Mouse (Mus musculus): Measurements from ENCODE around the gene Gm44511. TPM values are rescaled to one million over a fixed set of nuclear protein-coding genes. Genes with fewer than 3 reads are reported as not detected.
"Not testable (repeated sequence)": the region's sequence is repeated elsewhere in the genome, so short reads cannot be mapped to it uniquely, and the experiment has no call there.

Gm44511 gene
- polyA plus RNA-seq, 1 experiment, result not detected

DNA sequence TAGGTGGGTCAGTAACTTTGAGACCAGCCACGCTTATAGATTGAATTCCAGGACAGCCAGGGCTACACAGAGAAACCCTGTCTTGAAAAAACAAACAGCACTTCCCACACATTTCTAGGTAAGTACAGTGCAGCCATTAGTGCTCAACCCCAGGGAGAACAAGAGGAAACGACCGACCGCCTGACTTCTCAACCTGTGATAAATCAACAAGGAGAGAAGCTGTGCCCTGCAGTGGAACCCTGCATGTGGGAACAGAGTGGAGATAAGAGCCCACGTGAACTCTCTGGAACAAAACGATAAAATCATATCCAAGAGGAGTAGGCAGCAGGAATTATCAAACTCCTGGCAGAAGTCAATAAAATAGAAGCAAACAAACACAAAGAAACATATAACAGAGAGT lies 32.4 kb downstream of the Gm44511 start:
- TF ChIP-seq POLR2A (IDR thresholded peaks at IDR 0.05; ENCODE audit: low read depth, low read length), result no peak
- no peak for TF ChIP-seq CTCF (IDR thresholded peaks at IDR 0.05; ENCODE audit: borderline replicate concordance, insufficient read depth, low read length)
- H3K4me1 ChIP-seq (ENCODE audit: control insufficient read depth, insufficient read depth, low read length), result no peaks in the 10 kb centered on the region
- no peak overlapping the region for H3K4me3 ChIP-seq (ENCODE audit: insufficient read depth, low read length)
- no peak overlapping the region for H3K27ac ChIP-seq (ENCODE audit: insufficient read depth, low read length)

DNA sequence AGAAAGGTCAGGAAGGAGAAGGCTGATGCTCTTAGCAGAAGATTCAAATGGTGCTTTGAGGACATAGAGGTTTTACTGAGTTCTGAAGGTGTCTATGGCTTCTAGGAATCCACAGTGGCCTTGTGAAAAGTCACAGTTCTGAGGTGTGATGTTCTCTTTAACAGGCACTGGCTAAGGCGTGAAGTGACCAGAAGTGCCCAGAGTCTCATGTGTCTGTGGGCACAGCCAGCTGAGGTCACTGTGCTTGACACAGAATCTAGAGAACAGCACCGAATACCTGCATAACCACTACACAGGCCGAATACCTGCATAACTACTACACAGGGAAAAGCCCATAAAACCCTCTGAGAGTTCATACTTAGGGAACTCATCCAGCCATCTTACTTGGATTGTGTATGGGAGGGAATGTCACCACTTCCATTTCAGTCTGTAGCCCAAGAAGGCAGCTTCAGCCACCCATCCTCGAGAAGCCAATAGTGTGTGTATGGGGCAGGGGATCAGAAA lies 35.6 kb downstream of the Gm44511 start:
- not testable (repeated sequence) for H3K27ac ChIP-seq (ENCODE audit: insufficient read depth, low read length); H3K4me1 ChIP-seq (ENCODE audit: control insufficient read depth, insufficient read depth, low read length); H3K4me3 ChIP-seq (ENCODE audit: insufficient read depth, low read length)

DNA sequence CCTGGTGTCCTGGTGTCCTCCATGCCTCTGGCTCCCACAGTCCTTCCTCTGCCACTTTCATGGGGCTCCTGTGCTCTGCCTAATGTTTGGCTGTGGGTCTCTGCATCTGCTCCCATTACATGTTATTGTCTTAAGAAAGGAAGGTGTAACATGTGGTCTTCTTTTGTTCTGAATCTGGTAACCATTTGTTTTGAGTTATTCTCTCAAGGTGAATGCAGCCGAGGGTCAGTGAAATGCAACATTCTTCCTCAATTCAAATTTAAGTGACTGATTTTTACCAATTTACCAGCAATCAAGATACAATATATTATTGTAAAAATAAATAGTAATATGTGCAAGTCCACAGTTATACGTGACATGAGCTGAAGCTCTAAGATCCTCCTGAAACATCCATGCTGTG lies 37.0 kb downstream of the Gm44511 start, which contains the start of gene Klrb1c:
TSS of gene Klrb1c (minus strand) at position 101 of the 400 bp plus-strand sequence.
- Histone ChIP-seq H3K27ac (ENCODE audit: insufficient read depth, low read length) (no peak within 1 kb of the TSS), H3K4me3 (ENCODE audit: insufficient read depth, low read length) (no peak within 1 kb of the TSS), H3K4me1 (ENCODE audit: control insufficient read depth, insufficient read depth, low read length) (no peaks in the 10 kb centered on the region)
- TF ChIP-seq CTCF (IDR thresholded peaks at IDR 0.05; ENCODE audit: borderline replicate concordance, insufficient read depth, low read length) (no peak), POLR2A (IDR thresholded peaks at IDR 0.05; ENCODE audit: low read depth, low read length) (no peak)

DNA sequence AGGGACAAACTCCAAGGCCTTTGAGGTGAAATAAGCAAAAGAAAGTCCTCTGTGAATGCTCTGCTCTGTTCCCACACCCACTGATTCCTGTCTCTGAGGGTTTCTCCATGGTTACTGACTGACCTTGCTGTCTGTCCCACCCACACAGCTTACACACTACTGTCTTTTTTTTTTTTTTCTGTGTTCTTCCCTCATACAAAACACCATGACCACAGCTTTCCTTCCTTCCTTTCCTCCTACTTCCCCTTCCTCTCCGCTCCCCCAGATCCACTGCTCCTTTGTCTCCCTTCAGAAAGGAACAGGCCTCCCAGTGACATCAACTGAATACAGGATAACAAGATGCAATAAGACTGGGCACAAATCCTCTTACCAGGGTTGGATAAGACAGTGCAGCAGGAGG lies 37.6 kb downstream of the Gm44511 start:
- TF ChIP-seq CTCF (IDR thresholded peaks at IDR 0.05; ENCODE audit: borderline replicate concordance, insufficient read depth, low read length) (no peak), POLR2A (IDR thresholded peaks at IDR 0.05; ENCODE audit: low read depth, low read length) (no peak)
- Histone ChIP-seq H3K4me3 (ENCODE audit: insufficient read depth, low read length) (no peak overlapping the region), H3K4me1 (ENCODE audit: control insufficient read depth, insufficient read depth, low read length) (no peaks in the 10 kb centered on the region), H3K27ac (ENCODE audit: insufficient read depth, low read length) (no peak overlapping the region)

DNA sequence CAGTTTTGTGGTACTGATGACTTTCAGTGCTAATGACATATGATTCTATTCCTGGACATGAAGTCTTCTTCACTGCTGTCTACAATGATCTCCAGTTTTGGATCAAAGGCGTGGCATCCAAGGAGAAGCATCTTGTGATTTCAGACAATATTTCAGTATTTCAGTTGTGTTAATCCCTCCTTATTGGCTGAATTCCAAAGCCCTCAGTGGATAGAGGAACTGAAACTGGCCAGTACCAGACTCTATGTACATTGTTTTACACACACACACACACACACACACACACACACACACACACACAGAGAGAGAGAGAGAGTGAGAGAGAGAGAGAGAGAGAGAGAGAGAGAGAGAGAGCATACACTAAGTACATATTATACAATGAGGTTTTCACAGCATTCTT lies 39.7 kb downstream of the Gm44511 start:
- not testable (repeated sequence) for H3K4me1 ChIP-seq (ENCODE audit: control insufficient read depth, insufficient read depth, low read length); H3K27ac ChIP-seq (ENCODE audit: insufficient read depth, low read length); H3K4me3 ChIP-seq (ENCODE audit: insufficient read depth, low read length)

DNA sequence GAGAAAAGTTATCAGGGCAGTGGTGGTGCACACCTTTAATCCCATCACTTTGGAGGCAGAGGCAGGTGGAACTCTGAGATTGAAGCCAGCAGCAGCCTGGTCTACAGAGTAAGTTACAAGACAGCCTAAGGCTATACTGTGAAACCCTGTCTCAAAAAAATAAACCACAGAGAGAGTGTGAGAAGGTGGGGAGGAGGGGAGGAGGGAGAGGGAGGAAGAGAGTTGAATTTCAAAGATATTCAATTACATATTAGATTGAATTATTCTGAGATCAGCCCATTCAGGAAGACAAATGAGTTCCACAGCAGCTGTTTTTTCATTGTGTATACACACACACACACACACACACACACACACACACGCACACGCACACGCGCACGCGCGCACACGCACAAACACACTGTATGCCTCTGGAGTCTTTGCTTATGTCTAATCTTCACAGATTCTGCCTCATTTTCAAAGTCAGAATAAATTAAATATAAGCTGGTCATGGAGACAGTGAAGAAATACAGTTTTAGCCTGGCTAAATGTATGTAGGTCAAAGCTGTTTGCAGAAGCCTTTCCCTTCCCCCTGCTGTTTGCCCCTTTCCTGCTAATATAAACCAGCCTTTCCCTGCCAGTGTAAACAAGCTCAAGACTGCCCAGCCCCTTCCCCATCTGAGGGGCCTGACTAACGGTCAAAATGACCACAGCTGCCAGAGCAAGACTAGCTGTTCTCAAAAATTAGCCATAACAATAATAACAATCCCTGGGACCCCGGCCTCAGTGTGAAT lies 56.4 kb downstream of the Gm44511 start:
- H3K4me1 ChIP-seq (ENCODE audit: control insufficient read depth, insufficient read depth, low read length), result no peaks in the 10 kb centered on the region
- no peak overlapping the region for H3K27ac ChIP-seq (ENCODE audit: insufficient read depth, low read length)
- no peak overlapping the region for H3K4me3 ChIP-seq (ENCODE audit: insufficient read depth, low read length)
- no peak for TF ChIP-seq CTCF (IDR thresholded peaks at IDR 0.05; ENCODE audit: borderline replicate concordance, insufficient read depth, low read length)
- TF ChIP-seq POLR2A (IDR thresholded peaks at IDR 0.05; ENCODE audit: low read depth, low read length), result no peak

DNA sequence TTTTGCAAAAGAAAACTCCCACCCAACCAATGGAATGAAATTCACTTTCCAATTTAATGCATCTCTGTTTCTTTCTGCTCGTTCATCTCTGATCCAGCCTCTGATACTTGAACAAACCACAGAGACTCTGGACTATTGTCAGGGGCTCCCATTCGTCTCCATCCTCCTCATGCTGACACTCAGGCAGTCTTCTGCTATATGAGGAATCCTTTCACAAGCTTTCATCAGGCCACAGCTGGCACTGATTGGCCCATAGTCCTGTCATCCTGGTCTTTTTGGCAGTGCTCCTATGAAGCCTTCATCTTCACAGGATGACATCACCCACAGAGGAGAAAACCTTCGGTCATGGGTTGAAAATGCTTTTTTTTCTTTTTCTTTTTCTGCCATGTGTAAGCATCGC lies 58.1 kb downstream of the Gm44511 start:
- TF ChIP-seq CTCF (IDR thresholded peaks at IDR 0.05; ENCODE audit: borderline replicate concordance, insufficient read depth, low read length) (no peak), POLR2A (IDR thresholded peaks at IDR 0.05; ENCODE audit: low read depth, low read length) (no peak)
- Histone ChIP-seq H3K4me3 (ENCODE audit: insufficient read depth, low read length) (no peak overlapping the region), H3K4me1 (ENCODE audit: control insufficient read depth, insufficient read depth, low read length) (no peaks in the 10 kb centered on the region), H3K27ac (ENCODE audit: insufficient read depth, low read length) (no peak overlapping the region)

DNA sequence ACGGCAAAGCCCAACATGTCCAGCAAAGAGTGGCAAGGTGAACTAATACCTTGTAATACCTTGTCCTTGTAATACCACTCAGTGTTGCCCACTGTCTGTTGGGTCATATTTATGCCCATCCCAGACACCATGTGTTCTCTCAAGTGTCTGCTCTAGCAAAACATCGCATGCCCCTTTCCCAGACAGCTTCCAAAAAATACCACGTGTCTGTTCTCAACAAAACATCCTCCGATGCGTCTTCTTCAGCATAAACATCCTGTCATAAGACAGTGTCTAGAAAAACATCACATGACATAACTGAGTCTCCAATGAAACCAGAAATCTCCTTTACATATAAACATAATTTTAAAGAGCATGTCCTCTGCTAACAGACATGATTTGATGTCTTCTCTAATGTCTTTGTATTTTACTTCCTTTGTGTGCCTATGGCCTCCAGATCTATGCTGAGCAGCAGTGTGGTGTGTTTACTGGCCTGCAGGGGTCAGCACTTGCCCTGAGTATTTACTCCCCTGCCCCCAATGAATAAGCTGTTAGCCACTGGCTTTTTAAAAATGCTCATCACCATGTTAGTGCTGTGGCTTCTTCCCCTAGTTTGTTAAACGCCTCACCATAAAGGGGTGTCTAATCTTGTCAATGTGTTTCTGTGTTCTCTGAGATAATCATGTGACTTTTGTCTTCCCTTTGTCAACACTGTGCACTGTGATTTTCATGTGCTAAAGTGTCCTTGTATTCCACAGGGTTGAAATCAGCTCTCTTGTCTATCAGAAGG lies 59.4 kb downstream of the Gm44511 start:
- not testable (repeated sequence) for H3K27ac ChIP-seq (ENCODE audit: insufficient read depth, low read length); H3K4me3 ChIP-seq (ENCODE audit: insufficient read depth, low read length); H3K4me1 ChIP-seq (ENCODE audit: control insufficient read depth, insufficient read depth, low read length)
- TF ChIP-seq CTCF (IDR thresholded peaks at IDR 0.05; ENCODE audit: borderline replicate concordance, insufficient read depth, low read length), result 0 out of 2 replicates have a peak, but pooled peaks have one; percentile 33

DNA sequence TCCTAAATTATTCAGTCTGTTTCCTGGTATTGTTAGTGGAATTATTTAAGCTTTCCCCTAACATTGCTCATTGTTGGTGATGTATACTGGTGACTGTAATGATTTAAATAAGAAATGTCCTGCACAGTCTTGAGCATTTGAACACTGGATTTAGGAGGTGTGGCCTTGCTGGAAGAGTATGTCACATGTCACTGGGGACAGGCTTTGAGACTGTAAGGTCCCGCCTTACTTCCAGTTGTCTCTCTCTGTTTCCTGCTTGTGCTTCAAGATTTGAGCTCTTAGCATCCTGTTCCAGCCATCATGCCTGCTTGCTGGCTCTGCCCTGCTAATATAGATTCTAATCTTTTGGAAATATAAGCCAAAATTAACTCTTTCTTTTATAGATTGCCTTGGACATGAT lies 60.9 kb downstream of the Gm44511 start:
- no peak overlapping the region for H3K4me3 ChIP-seq (ENCODE audit: insufficient read depth, low read length)
- H3K27ac ChIP-seq (ENCODE audit: insufficient read depth, low read length), result no peak overlapping the region
- no peaks in the 10 kb centered on the region for H3K4me1 ChIP-seq (ENCODE audit: control insufficient read depth, insufficient read depth, low read length)
- TF ChIP-seq CTCF (IDR thresholded peaks at IDR 0.05; ENCODE audit: borderline replicate concordance, insufficient read depth, low read length), result no peak
- TF ChIP-seq POLR2A (IDR thresholded peaks at IDR 0.05; ENCODE audit: low read depth, low read length), result no peak

DNA sequence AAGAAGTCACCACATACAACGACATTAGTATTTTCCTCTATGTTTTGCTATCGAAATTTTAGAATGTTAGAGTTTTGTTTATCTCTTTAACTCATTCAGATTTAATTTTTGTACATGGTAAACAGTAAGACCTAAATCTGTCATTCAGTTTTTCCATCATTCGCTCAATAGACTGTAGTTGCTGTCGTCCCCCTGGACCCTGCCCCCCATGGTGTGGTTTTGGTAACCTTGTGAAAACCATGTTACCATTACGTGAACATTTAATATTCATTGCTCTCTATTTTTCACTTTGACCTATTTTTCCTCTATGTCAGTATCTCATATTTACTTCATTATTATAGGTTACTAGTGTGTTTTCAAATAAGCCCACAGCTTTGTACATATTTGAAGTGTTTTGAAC lies 61.5 kb downstream of the Gm44511 start:
- no peaks in the 10 kb centered on the region for H3K4me1 ChIP-seq (ENCODE audit: control insufficient read depth, insufficient read depth, low read length)
- no peak for TF ChIP-seq CTCF (IDR thresholded peaks at IDR 0.05; ENCODE audit: borderline replicate concordance, insufficient read depth, low read length)
- no peak for TF ChIP-seq POLR2A (IDR thresholded peaks at IDR 0.05; ENCODE audit: low read depth, low read length)
- no peak overlapping the region for H3K27ac ChIP-seq (ENCODE audit: insufficient read depth, low read length)
- H3K4me3 ChIP-seq (ENCODE audit: insufficient read depth, low read length), result no peak overlapping the region
